Mouse (Mus musculus) midbrain, postnatal 0 days (tissue): Measurements from ENCODE around the gene Tns2. TPM values are rescaled to one million over a fixed set of nuclear protein-coding genes. Genes with fewer than 3 reads are reported as not detected.

Experiments
- ATAC-seq: fragments of 200-750 bp; cut with Nextera tagmentation; 2 replicates; pipeline ENCODE4 v1.8.0; 2017; ENCODE audit warnings: moderate number of reproducible peaks, mild to moderate bottlenecking, moderate TSS enrichment, moderate library complexity; ENCODE audit not compliant: low FRiP score
- DNase-seq: peaks from one replicate; pipeline ENCODE4 v3.0.0-alpha.2; 2015; ENCODE audit warnings: low spot score
- H3K27ac ChIP-seq: fragments of 300-500 bp; sonication (generic); 2 replicates; pipeline ENCODE4 v1.5.1; 2014; ENCODE audit warnings: low read depth, mild to moderate bottlenecking, low read length, mixed read lengths
- H3K27me3 ChIP-seq: fragments of 300-500 bp; sonication (generic); 2 replicates; pipeline ENCODE4 v1.6.1; 2014; ENCODE audit warnings: low read length, control low read depth, mixed read lengths; ENCODE audit not compliant: insufficient read depth
- H3K36me3 ChIP-seq: fragments of 300-500 bp; sonication (generic); 2 replicates; pipeline ENCODE4 v1.6.1; 2014; ENCODE audit warnings: low read length, control low read depth, mixed read lengths; ENCODE audit not compliant: insufficient read depth
- H3K4me1 ChIP-seq: fragments of 300-500 bp; sonication (generic); 2 replicates; pipeline ENCODE4 v1.6.1; 2014; ENCODE audit warnings: mild to moderate bottlenecking, control low read depth, antibody characterized with exemption, low read length, mixed read lengths; ENCODE audit not compliant: insufficient read depth
- H3K4me2 ChIP-seq: fragments of 300-500 bp; sonication (generic); 2 replicates; pipeline ENCODE4 v1.6.1; 2014; ENCODE audit warnings: low read depth, mild to moderate bottlenecking, low read length, mixed read lengths; ENCODE audit not compliant: poor library complexity, severe bottlenecking
- H3K4me3 ChIP-seq: fragments of 300-500 bp; sonication (generic); 2 replicates; pipeline ENCODE4 v1.5.1; 2014; ENCODE audit warnings: low read depth, mild to moderate bottlenecking, low read length, moderate library complexity
- H3K9ac ChIP-seq: fragments of 300-500 bp; sonication (generic); replicated peaks from 2 replicates; pipeline ENCODE4 v1.6.1; 2014; ENCODE audit warnings: mild to moderate bottlenecking, low read length, moderate library complexity, mixed read lengths; ENCODE audit not compliant: poor library complexity, severe bottlenecking
- H3K9me3 ChIP-seq: fragments of 300-500 bp; sonication (generic); 2 replicates; pipeline ENCODE4 v1.6.1; 2016; ENCODE audit warnings: low read length, control low read depth
- CTCF ChIP-seq: IDR thresholded peaks from 2 replicates; pipeline ENCODE4 v1.5.1; 2016; ENCODE audit warnings: antibody characterized with exemption, mild to moderate bottlenecking
- WGBS: fragments of 180-500 bp; shearing (Covaris S2); extraction: QIAGEN DNeasy Blood & Tissue Kit; methylation state at CpG from one replicate; pipeline ENCODE4 v1.1.7; 2014; 5-methylcytosine and 5-hydroxymethylcytosine counted together
- polyA plus RNA-seq: library from polyadenylated mRNA; unstranded; fragments of >200 nt; fragmentation: Nextera tagmentation; extraction: Ambion mirVana; gene quantifications from 2 replicates; pipeline ENCODE4 v1.2.1, GENCODE M21; 2015
- total RNA-seq: library from RNA; depleted of rRNA; stranded (reverse); fragments of >200 nt; gene quantifications from 2 replicates; pipeline ENCODE4 v1.2.3, GENCODE M21; 2014

The Tns2 gene
- total and polyA plus RNA-seq, 2 experiments from 2014 or later: 5.1 to 18.1 TPM

GRCm38 (mm10) chr15:102070476-102071467 lies 29.4 kb upstream of the Tns2 start:
- DNase-seq (no peak), ATAC-seq (no peak)
- no peak overlapping the region for H3K9ac ChIP-seq
- H3K4me2 ChIP-seq: no peak overlapping the region
- no peaks in the 10 kb centered on the region for H3K9me3 ChIP-seq
- H3K4me3 ChIP-seq: no peak overlapping the region
- peaks cover 5% of the 10 kb centered on the region; the same call in 1 of the 2 replicates for H3K4me1 ChIP-seq
- H3K27me3 ChIP-seq: peaks cover 15% of the 10 kb centered on the region
- no peak overlapping the region for H3K27ac ChIP-seq
- no peaks in the 10 kb centered on the region for H3K36me3 ChIP-seq
- 80% methylated on average over 13 of the region's 13 CpGs for WGBS
- TF ChIP-seq CTCF: no peak

GRCm38 (mm10) chr15:102072963-102073558 lies 27.2 kb upstream of the Tns2 start:
- H3K27ac ChIP-seq: no peak overlapping the region
- no peak for DNase-seq
- H3K9me3 ChIP-seq: no peaks in the 10 kb centered on the region
- H3K36me3 ChIP-seq: no peaks in the 10 kb centered on the region
- H3K4me1 ChIP-seq: peaks cover 5% of the 10 kb centered on the region; the same call in 1 of the 2 replicates
- H3K27me3 ChIP-seq: no peaks in the 10 kb centered on the region
- peak overlapping the region; percentile 46 for H3K4me2 ChIP-seq
- peak overlapping the region; percentile 91 for H3K4me3 ChIP-seq
- WGBS: 14% methylated on average over 6 of the region's 6 CpGs
- TF ChIP-seq CTCF: no peak
- ATAC-seq: peak; percentile 11; the same call in 1 of the 2 replicates
- H3K9ac ChIP-seq: peak overlapping the region; percentile 39; the same call in 1 of the 2 replicates

GRCm38 (mm10) chr15:102073559-102074069 lies 26.6 kb upstream of the Tns2 start, which contains the start of gene Eif4b:
Eif4b (plus strand) TSS chr15:102073773.
- H3K9me3 ChIP-seq: no peaks in the 10 kb centered on the region
- no peaks in the 10 kb centered on the region for H3K36me3 ChIP-seq
- H3K27me3 ChIP-seq: no peaks in the 10 kb centered on the region
- peak within 1 kb of the TSS; percentile 97 for H3K27ac ChIP-seq
- peak within 1 kb of the TSS; percentile 83 for H3K4me2 ChIP-seq
- peak within 1 kb of the TSS; percentile 98 for H3K9ac ChIP-seq
- WGBS: 3% methylated on average over 58 of the region's 58 CpGs
- peaks cover 5% of the 10 kb centered on the region; the same call in 1 of the 2 replicates for H3K4me1 ChIP-seq
- peak; percentile 35; the same call in 1 of the 2 replicates for TF ChIP-seq CTCF
- ATAC-seq: peak; percentile 95
- peak within 1 kb of the TSS; percentile 91 for H3K4me3 ChIP-seq
- DNase-seq: peak; percentile 99

- 0% methylated on average over 48 of the region's 57 CpGs for WGBS
- H3K4me3 ChIP-seq: peak overlapping the region; percentile 91
- peak overlapping the region; percentile 98 for H3K9ac ChIP-seq
- no peaks in the 10 kb centered on the region for H3K27me3 ChIP-seq
- TF ChIP-seq CTCF: no peak
- ATAC-seq: peak; percentile 61
- no peaks in the 10 kb centered on the region for H3K9me3 ChIP-seq
- peaks cover 5% of the 10 kb centered on the region; the same call in 1 of the 2 replicates for H3K4me1 ChIP-seq
- H3K4me2 ChIP-seq: peak overlapping the region; percentile 83
- H3K36me3 ChIP-seq: no peaks in the 10 kb centered on the region
- DNase-seq: peak; percentile 75
- H3K27ac ChIP-seq: peak overlapping the region; percentile 97
Observed at GRCm38 (mm10) chr15:102074070-102074731, 26.0 kb upstream of the Tns2 start.

- no peak for TF ChIP-seq CTCF
- H3K9ac ChIP-seq: peak overlapping the region; percentile 98
- H3K4me3 ChIP-seq: peak overlapping the region; percentile 91
- peaks cover 5% of the 10 kb centered on the region; the same call in 1 of the 2 replicates for H3K4me1 ChIP-seq
- H3K27ac ChIP-seq: no peak overlapping the region
- H3K9me3 ChIP-seq: no peaks in the 10 kb centered on the region
- no peak for DNase-seq
- H3K27me3 ChIP-seq: no peaks in the 10 kb centered on the region
- peak overlapping the region; percentile 83 for H3K4me2 ChIP-seq
- H3K36me3 ChIP-seq: no peaks in the 10 kb centered on the region
- 14% methylated on average over 11 of the region's 11 CpGs for WGBS
- ATAC-seq: no peak
Observed at GRCm38 (mm10) chr15:102074876-102075585, 25.2 kb upstream of the Tns2 start.
